Mouse (Mus musculus): Measurements from ENCODE around the gene Gm17651. TPM values are rescaled to one million over a fixed set of nuclear protein-coding genes. Genes with fewer than 3 reads are reported as not detected.

Gene Gm17651
- polyA plus RNA-seq, 1 experiment from 2014 or later: not detected

- H3K4me1 ChIP-seq (replicated peaks): peaks cover 29% of the 10 kb centered on the region
- no peak for ATAC-seq (ENCODE audit: insufficient number of reproducible peaks, low FRiP score)
- WGBS: 81% methylated on average over 8 of the region's 8 CpGs
Measured at GRCm38 (mm10) chr3:97654901-97655300, 19.6 kb downstream of the Gm17651 start.

GRCm38 (mm10) chr3:97653781-97654180 lies 20.7 kb downstream of the Gm17651 start:
- no peak for ATAC-seq (ENCODE audit: insufficient number of reproducible peaks, low FRiP score)
- 89% methylated on average over 5 of the region's 5 CpGs for WGBS
- Histone ChIP-seq H3K4me3 (no peak overlapping the region), H3K27ac (ENCODE audit: poor library complexity, severe bottlenecking) (no peak overlapping the region), H3K4me1 (replicated peaks) (peaks cover 18% of the 10 kb centered on the region), H3K27me3 (replicated peaks) (no peaks in the 10 kb centered on the region), H3K9ac (no peak overlapping the region), H3K36me3 (no peaks in the 10 kb centered on the region), H3K4me2 (no peak overlapping the region), H3K9me3 (replicated peaks) (peaks cover 4% of the 10 kb centered on the region)

More at GRCm38 (mm10) chr3:97654901-97655300, 19.6 kb downstream of the Gm17651 start:
- no peak overlapping the region for H3K4me2 ChIP-seq
- no peaks in the 10 kb centered on the region for H3K27me3 ChIP-seq (replicated peaks)
- H3K9ac ChIP-seq: no peak overlapping the region
- no peak overlapping the region for H3K27ac ChIP-seq (ENCODE audit: poor library complexity, severe bottlenecking)
- H3K36me3 ChIP-seq: no peaks in the 10 kb centered on the region
- peaks cover 4% of the 10 kb centered on the region for H3K9me3 ChIP-seq (replicated peaks)
- no peak overlapping the region for H3K4me3 ChIP-seq

- peaks cover 13% of the 10 kb centered on the region; the same call in 1 of the 2 replicates for H3K4me1 ChIP-seq (replicated peaks)
- peak overlapping the region; percentile 0; the same call in 1 of the 2 replicates for H3K9ac ChIP-seq
- peaks cover 4% of the 10 kb centered on the region for H3K9me3 ChIP-seq (replicated peaks)
- no peaks in the 10 kb centered on the region for H3K27me3 ChIP-seq (replicated peaks)
- no peaks in the 10 kb centered on the region for H3K36me3 ChIP-seq
- 50% methylated on average over 10 of the region's 10 CpGs for WGBS
- H3K4me2 ChIP-seq: peak overlapping the region; percentile 55
- peak overlapping the region; percentile 9 for H3K4me3 ChIP-seq
- no peak for ATAC-seq (ENCODE audit: insufficient number of reproducible peaks, low FRiP score)
- peak overlapping the region; percentile 81 for H3K27ac ChIP-seq (ENCODE audit: poor library complexity, severe bottlenecking)
Measured at GRCm38 (mm10) chr3:97651604-97652003, 22.9 kb downstream of the Gm17651 start.

- H3K27me3 ChIP-seq (replicated peaks): no peaks in the 10 kb centered on the region
- ATAC-seq (ENCODE audit: insufficient number of reproducible peaks, low FRiP score): no peak
- no peak overlapping the region for H3K27ac ChIP-seq (ENCODE audit: poor library complexity, severe bottlenecking)
- H3K4me1 ChIP-seq (replicated peaks): peaks cover 10% of the 10 kb centered on the region; the same call in 1 of the 2 replicates
- no peaks in the 10 kb centered on the region for H3K9me3 ChIP-seq (replicated peaks)
- no peak overlapping the region for H3K4me3 ChIP-seq
- no peaks in the 10 kb centered on the region for H3K36me3 ChIP-seq
- 69% methylated on average over 6 of the region's 6 CpGs for WGBS
- no peak overlapping the region for H3K4me2 ChIP-seq
- no peak overlapping the region for H3K9ac ChIP-seq
Measured at GRCm38 (mm10) chr3:97649469-97649868, 25.0 kb downstream of the Gm17651 start.

GRCm38 (mm10) chr3:97649022-97649421 lies 25.5 kb downstream of the Gm17651 start:
- Histone ChIP-seq H3K27me3 (replicated peaks) (no peaks in the 10 kb centered on the region), H3K27ac (ENCODE audit: poor library complexity, severe bottlenecking) (no peak overlapping the region), H3K9me3 (replicated peaks) (no peaks in the 10 kb centered on the region), H3K4me3 (no peak overlapping the region), H3K4me1 (replicated peaks) (peaks cover 10% of the 10 kb centered on the region; the same call in 1 of the 2 replicates), H3K9ac (no peak overlapping the region), H3K4me2 (no peak overlapping the region), H3K36me3 (no peaks in the 10 kb centered on the region)
- WGBS: 74% methylated on average over 3 of the region's 3 CpGs
- no peak for ATAC-seq (ENCODE audit: insufficient number of reproducible peaks, low FRiP score)

GRCm38 (mm10) chr3:97648518-97648917 lies 26.0 kb downstream of the Gm17651 start:
- Histone ChIP-seq H3K27me3 (replicated peaks) (no peaks in the 10 kb centered on the region), H3K9ac (no peak overlapping the region), H3K9me3 (replicated peaks) (no peaks in the 10 kb centered on the region), H3K4me1 (replicated peaks) (peaks cover 12% of the 10 kb centered on the region), H3K4me2 (no peak overlapping the region), H3K27ac (ENCODE audit: poor library complexity, severe bottlenecking) (no peak overlapping the region), H3K36me3 (no peaks in the 10 kb centered on the region), H3K4me3 (no peak overlapping the region)
- WGBS: 36% methylated on average over 1 of the region's 1 CpGs
- no peak for ATAC-seq (ENCODE audit: insufficient number of reproducible peaks, low FRiP score)

GRCm38 (mm10) chr3:97642001-97642400 lies 32.5 kb downstream of the Gm17651 start:
- H3K36me3 ChIP-seq: no peaks in the 10 kb centered on the region
- no peak overlapping the region for H3K27ac ChIP-seq (ENCODE audit: poor library complexity, severe bottlenecking)
- H3K9me3 ChIP-seq (replicated peaks): no peaks in the 10 kb centered on the region
- no peak overlapping the region for H3K9ac ChIP-seq
- H3K4me1 ChIP-seq (replicated peaks): peaks cover 2% of the 10 kb centered on the region; the same call in 1 of the 2 replicates
- no peak overlapping the region for H3K4me3 ChIP-seq
- no peak for ATAC-seq (ENCODE audit: insufficient number of reproducible peaks, low FRiP score)
- WGBS: 74% methylated on average over 9 of the region's 9 CpGs
- no peaks in the 10 kb centered on the region for H3K27me3 ChIP-seq (replicated peaks)
- H3K4me2 ChIP-seq: no peak overlapping the region

- H3K4me1 ChIP-seq (replicated peaks): peaks cover 2% of the 10 kb centered on the region; the same call in 1 of the 2 replicates
- ATAC-seq (ENCODE audit: insufficient number of reproducible peaks, low FRiP score): no peak
- WGBS: 87% methylated on average over 4 of the region's 4 CpGs
- H3K9ac ChIP-seq: no peak overlapping the region
- H3K27me3 ChIP-seq (replicated peaks): no peaks in the 10 kb centered on the region
- no peaks in the 10 kb centered on the region for H3K9me3 ChIP-seq (replicated peaks)
- no peaks in the 10 kb centered on the region for H3K36me3 ChIP-seq
- H3K4me2 ChIP-seq: no peak overlapping the region
- H3K4me3 ChIP-seq: no peak overlapping the region
- H3K27ac ChIP-seq (ENCODE audit: poor library complexity, severe bottlenecking): no peak overlapping the region
Measured at GRCm38 (mm10) chr3:97641396-97641795, 33.1 kb downstream of the Gm17651 start.

GRCm38 (mm10) chr3:97634288-97634761 lies 40.2 kb downstream of the Gm17651 start:
- no peak overlapping the region for H3K4me2 ChIP-seq
- H3K36me3 ChIP-seq: no peaks in the 10 kb centered on the region
- no peak for ATAC-seq (ENCODE audit: insufficient number of reproducible peaks, low FRiP score)
- H3K27me3 ChIP-seq (replicated peaks): no peaks in the 10 kb centered on the region
- 66% methylated on average over 3 of the region's 3 CpGs for WGBS
- H3K9ac ChIP-seq: no peak overlapping the region
- no peak overlapping the region for H3K27ac ChIP-seq (ENCODE audit: poor library complexity, severe bottlenecking)
- no peak overlapping the region for H3K4me3 ChIP-seq
- peaks cover 9% of the 10 kb centered on the region for H3K4me1 ChIP-seq (replicated peaks)
- H3K9me3 ChIP-seq (replicated peaks): no peaks in the 10 kb centered on the region

- Histone ChIP-seq H3K36me3 (no peaks in the 10 kb centered on the region), H3K4me1 (replicated peaks) (peaks cover 14% of the 10 kb centered on the region), H3K4me2 (no peak overlapping the region), H3K27ac (ENCODE audit: poor library complexity, severe bottlenecking) (no peak overlapping the region), H3K27me3 (replicated peaks) (no peaks in the 10 kb centered on the region), H3K9me3 (replicated peaks) (no peaks in the 10 kb centered on the region), H3K9ac (no peak overlapping the region), H3K4me3 (no peak overlapping the region)
- no peak for ATAC-seq (ENCODE audit: insufficient number of reproducible peaks, low FRiP score)
- 78% methylated on average over 4 of the region's 4 CpGs for WGBS
Measured at GRCm38 (mm10) chr3:97633456-97633855, 41.0 kb downstream of the Gm17651 start.

- Histone ChIP-seq H3K9ac (no peak overlapping the region), H3K9me3 (replicated peaks) (no peaks in the 10 kb centered on the region), H3K4me2 (no peak overlapping the region), H3K36me3 (no peaks in the 10 kb centered on the region), H3K4me1 (replicated peaks) (peaks cover 14% of the 10 kb centered on the region), H3K4me3 (no peak overlapping the region), H3K27me3 (replicated peaks) (no peaks in the 10 kb centered on the region), H3K27ac (ENCODE audit: poor library complexity, severe bottlenecking) (no peak overlapping the region)
- 66% methylated on average over 8 of the region's 8 CpGs for WGBS
- ATAC-seq (ENCODE audit: insufficient number of reproducible peaks, low FRiP score): no peak
Measured at GRCm38 (mm10) chr3:97631258-97631860, 43.1 kb downstream of the Gm17651 start.

- WGBS: 85% methylated on average over 4 of the region's 4 CpGs
- no peak overlapping the region for H3K27ac ChIP-seq (ENCODE audit: poor library complexity, severe bottlenecking)
- no peaks in the 10 kb centered on the region for H3K27me3 ChIP-seq (replicated peaks)
- no peaks in the 10 kb centered on the region for H3K36me3 ChIP-seq
- H3K9ac ChIP-seq: no peak overlapping the region
- no peaks in the 10 kb centered on the region for H3K9me3 ChIP-seq (replicated peaks)
- no peak for ATAC-seq (ENCODE audit: insufficient number of reproducible peaks, low FRiP score)
- peaks cover 14% of the 10 kb centered on the region for H3K4me1 ChIP-seq (replicated peaks)
- no peak overlapping the region for H3K4me3 ChIP-seq
- no peak overlapping the region for H3K4me2 ChIP-seq
Measured at GRCm38 (mm10) chr3:97630746-97631145, 43.7 kb downstream of the Gm17651 start.
